Mouse (Mus musculus) liver, adult 2 months (tissue): ENCODE results near the gene Mvk. TPM values are rescaled to one million over a fixed set of nuclear protein-coding genes. Genes with fewer than 3 reads are reported as not detected.

Experiments
- DNase-seq: peaks from one replicate; pipeline ENCODE4 v3.0.0-alpha.2; 2011; ENCODE audit warnings: low read depth, low spot score; ENCODE audit errors: extremely low read depth
- H3K27ac ChIP-seq: fragments of 200-500 bp; replicated peaks from 2 replicates; pipeline ENCODE4 v1.5.1; 2012; ENCODE audit warnings: low read depth, mild to moderate bottlenecking, control low read depth, inconsistent platforms, low read length; ENCODE audit not compliant: insufficient read depth
- H3K27me3 ChIP-seq: fragments of 200-500 bp; 2 replicates; pipeline ENCODE4 v1.6.1; 2012; ENCODE audit warnings: mild to moderate bottlenecking, moderate library complexity, low read length, inconsistent platforms; ENCODE audit not compliant: control insufficient read depth, insufficient read depth
- H3K36me3 ChIP-seq: fragments of 200-500 bp; 2 replicates; pipeline ENCODE4 v1.6.1; 2012; ENCODE audit warnings: low read length, inconsistent platforms; ENCODE audit not compliant: control insufficient read depth, insufficient read depth
- H3K4me1 ChIP-seq: fragments of 200-500 bp; 2 replicates; pipeline ENCODE4 v1.6.1; 2011; ENCODE audit warnings: low read length; ENCODE audit not compliant: control insufficient read depth, insufficient read depth
- H3K4me3 ChIP-seq: fragments of 200-500 bp; 2 replicates; pipeline ENCODE4 v1.5.1; 2011; ENCODE audit warnings: low read depth, mild to moderate bottlenecking, control low read depth, low read length, moderate library complexity; ENCODE audit not compliant: insufficient read depth
- H3K79me2 ChIP-seq: fragments of 200-500 bp; 2 replicates; pipeline ENCODE4 v1.6.1; 2012; ENCODE audit warnings: inconsistent platforms, mild to moderate bottlenecking, low read length, moderate library complexity; ENCODE audit not compliant: control insufficient read depth, insufficient read depth
- H3K9ac ChIP-seq: fragments of 200-500 bp; 2 replicates; pipeline ENCODE4 v1.6.1; 2012; ENCODE audit warnings: low read depth, mild to moderate bottlenecking, control low read depth, inconsistent platforms, low read length
- CTCF ChIP-seq: fragments of 200-500 bp; IDR thresholded peaks from 2 replicates; pipeline ENCODE4 v1.5.1; 2011; ENCODE audit warnings: low read depth, low read length, control low read depth
- POLR2A ChIP-seq: fragments of 200-500 bp; IDR thresholded peaks from 2 replicates; pipeline ENCODE4 v1.6.1; 2011; ENCODE audit warnings: low read length, control low read depth; ENCODE audit not compliant: insufficient read depth; ENCODE audit errors: extremely low read depth
- WGBS: fragments of 180-500 bp; shearing (Covaris S2); methylation state at CpG from one replicate; pipeline ENCODE4 v1.1.7; 2018; 5-methylcytosine and 5-hydroxymethylcytosine counted together
- polyA plus RNA-seq: library from polyadenylated mRNA; depleted of rRNA; stranded (reverse); fragments of >200 nt; gene quantifications from 2 replicates; pipeline ENCODE4 v1.2.3, GENCODE M21; 2012
- total RNA-seq: library from RNA; depleted of rRNA; stranded (reverse); fragments of >200 nt; gene quantifications from 2 replicates; pipeline ENCODE4 v1.2.3, GENCODE M21; 2014

The Mvk gene
- total and polyA plus RNA-seq, 2 experiments, result 39.2 to 59.5 TPM

GRCm38 (mm10) chr5:114412361-114412998, 31.6 kb upstream of the Mvk start:
- H3K27ac ChIP-seq, result no peak overlapping the region
- no peak overlapping the region for H3K4me3 ChIP-seq
- no peak for TF ChIP-seq POLR2A
- TF ChIP-seq CTCF, result no peak
- DNase-seq, result no peak
- H3K36me3 ChIP-seq, result peaks cover 20% of the 10 kb centered on the region
- WGBS, result 89% methylated on average over 23 of the region's 23 CpGs
- H3K9ac ChIP-seq, result no peak overlapping the region
- H3K4me1 ChIP-seq, result no peaks in the 10 kb centered on the region
- H3K79me2 ChIP-seq, result no peaks in the 10 kb centered on the region
- no peaks in the 10 kb centered on the region for H3K27me3 ChIP-seq

GRCm38 (mm10) chr5:114413067-114413735, 30.9 kb upstream of the Mvk start:
- TF ChIP-seq POLR2A (no peak), CTCF (no peak)
- 75% methylated on average over 16 of the region's 16 CpGs for WGBS
- no peaks in the 10 kb centered on the region for H3K4me1 ChIP-seq
- peaks cover 16% of the 10 kb centered on the region for H3K36me3 ChIP-seq
- H3K27ac ChIP-seq, result no peak overlapping the region
- H3K4me3 ChIP-seq, result no peak overlapping the region
- no peak overlapping the region for H3K9ac ChIP-seq
- no peaks in the 10 kb centered on the region for H3K79me2 ChIP-seq
- H3K27me3 ChIP-seq, result no peaks in the 10 kb centered on the region
- DNase-seq, result no peak

GRCm38 (mm10) chr5:114415606-114416005, 28.5 kb upstream of the Mvk start:
- no peaks in the 10 kb centered on the region for H3K79me2 ChIP-seq
- WGBS, result 89% methylated on average over 5 of the region's 5 CpGs
- no peak overlapping the region for H3K27ac ChIP-seq
- TF ChIP-seq CTCF, result no peak
- no peak for TF ChIP-seq POLR2A
- H3K9ac ChIP-seq, result no peak overlapping the region
- no peaks in the 10 kb centered on the region for H3K4me1 ChIP-seq
- no peaks in the 10 kb centered on the region for H3K27me3 ChIP-seq
- DNase-seq, result no peak
- no peak overlapping the region for H3K4me3 ChIP-seq
- H3K36me3 ChIP-seq, result peaks cover 15% of the 10 kb centered on the region

- Histone ChIP-seq H3K27ac (no peak overlapping the region), H3K9ac (no peak overlapping the region), H3K4me1 (peaks cover 8% of the 10 kb centered on the region; the same call in 1 of the 2 replicates), H3K79me2 (no peaks in the 10 kb centered on the region), H3K36me3 (peaks cover 13% of the 10 kb centered on the region), H3K4me3 (no peak overlapping the region), H3K27me3 (no peaks in the 10 kb centered on the region)
- TF ChIP-seq CTCF, result no peak
- no peak for TF ChIP-seq POLR2A
- DNase-seq, result no peak
- 67% methylated on average over 8 of the region's 8 CpGs for WGBS
These were observed 27.2 kb upstream of the Mvk start for GRCm38 (mm10) chr5:114416855-114417254.

GRCm38 (mm10) chr5:114418541-114418940, 25.5 kb upstream of the Mvk start:
- no peak for DNase-seq
- no peak overlapping the region for H3K27ac ChIP-seq
- no peak overlapping the region for H3K9ac ChIP-seq
- WGBS, result 93% methylated on average over 8 of the region's 8 CpGs
- peak; percentile 57 for TF ChIP-seq CTCF
- no peak for TF ChIP-seq POLR2A
- no peaks in the 10 kb centered on the region for H3K27me3 ChIP-seq
- H3K79me2 ChIP-seq, result no peaks in the 10 kb centered on the region
- no peak overlapping the region for H3K4me3 ChIP-seq
- H3K36me3 ChIP-seq, result peaks cover 10% of the 10 kb centered on the region
- H3K4me1 ChIP-seq, result peaks cover 14% of the 10 kb centered on the region
